Mouse (Mus musculus) adrenal gland, postnatal 36 days (tissue): Measurements from ENCODE around the gene Bicc1. TPM values are rescaled to one million over a fixed set of nuclear protein-coding genes. Genes with fewer than 3 reads are reported as not detected.

Source experiments
- total RNA-seq, 2 experiments: library from RNA; stranded (reverse); gene quantifications; 2 replicates each; pipeline ENCODE4 v1.2.3; 2021

The Bicc1 gene
- total RNA-seq, 2 experiments from 2014 or later, result 14.0 to 18.0 TPM

Other genes starting within 250 kb of the Bicc1 start
- gene Tfam, start 78.6 kb upstream of the Bicc1 start, total RNA-seq, result 10 to 100 TPM; 53.0 to 58.1 TPM
- 10 to 100 TPM; 15.6 to 22.3 TPM for gene Ube2d1, start 125.6 kb upstream of the Bicc1 start, total RNA-seq
- 100 to 1,000 TPM in 1 of 2 experiments, 10 to 100 TPM in 1; 90.4 to 140 TPM for gene Cisd1, start 185.3 kb upstream of the Bicc1 start, total RNA-seq
- gene Ipmk, start 188.1 kb upstream of the Bicc1 start, total RNA-seq, result 10 to 100 TPM; 15.6 to 20.5 TPM